Mouse (Mus musculus): Measurements from ENCODE around the gene Fbll1.
"Not testable (repeated sequence)": the region's sequence is repeated elsewhere in the genome, so short reads cannot be mapped to it uniquely, and the experiment has no call there.

Fbll1 gene

DNA sequence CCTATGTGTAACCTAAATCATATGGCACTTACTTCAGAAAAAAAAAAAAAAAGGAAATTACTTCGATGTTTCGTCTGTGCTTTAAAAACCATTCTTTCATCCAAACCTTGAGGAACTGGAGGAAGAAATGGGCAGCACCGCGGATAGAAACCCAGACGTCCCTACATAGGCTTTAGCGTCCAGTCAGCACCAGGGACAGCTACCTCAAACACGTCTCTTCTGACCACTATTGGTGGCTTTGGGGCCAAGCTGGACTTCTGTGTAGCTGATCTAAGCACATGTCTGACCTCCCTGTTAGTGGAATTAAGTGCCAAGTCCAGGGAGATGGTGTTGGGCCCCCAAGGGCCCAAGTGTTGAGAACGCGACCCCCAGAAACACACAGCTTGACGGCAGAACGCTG, at the start of gene Fbll1:
TSS of gene Fbll1 (minus strand) at position 11 of the 400 bp plus-strand sequence.
- DNase-seq (ENCODE audit: low read depth, low spot score) = no peak

DNA sequence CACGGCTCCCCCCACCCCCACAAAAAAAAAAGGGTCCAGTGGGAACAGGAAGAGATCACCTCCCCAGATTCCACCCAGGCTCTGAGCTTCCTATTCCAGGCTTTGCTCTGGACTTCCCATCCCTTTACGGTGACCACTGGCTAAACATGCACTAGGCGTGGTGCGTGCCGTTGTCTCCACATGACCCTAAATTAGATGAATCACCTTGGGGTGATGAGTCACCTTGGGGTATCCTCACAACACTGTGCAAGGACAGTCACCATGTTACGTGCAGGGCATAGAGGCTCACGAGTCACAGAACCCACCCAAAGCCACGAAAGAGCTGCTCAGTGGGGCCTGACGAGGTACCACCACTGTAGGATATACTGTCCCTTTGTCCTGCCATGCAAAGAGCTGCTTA, 45.6 kb upstream of the Fbll1 start:
- no peak for DNase-seq (ENCODE audit: low read depth, low spot score)

DNA sequence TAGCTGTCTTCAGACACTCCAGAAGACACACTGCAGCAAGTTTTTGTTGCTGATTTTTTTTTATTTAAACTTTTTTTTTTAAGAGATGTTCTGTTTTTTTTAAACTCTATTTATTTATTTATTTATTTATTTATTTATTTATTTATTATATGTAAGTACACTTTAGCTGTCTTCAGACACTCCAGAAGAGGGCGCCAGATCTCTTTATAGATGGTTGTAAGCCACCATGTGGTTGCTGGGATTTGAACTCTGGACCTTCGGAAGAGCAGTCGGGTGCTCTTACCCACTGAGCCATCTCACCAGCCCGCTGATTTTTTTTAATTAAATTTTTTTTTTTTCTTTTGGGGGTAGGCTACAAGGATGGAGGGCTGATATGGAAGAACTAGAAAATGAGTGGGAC, 43.9 kb upstream of the Fbll1 start:
- not testable (repeated sequence) for DNase-seq (ENCODE audit: low read depth, low spot score)

DNA sequence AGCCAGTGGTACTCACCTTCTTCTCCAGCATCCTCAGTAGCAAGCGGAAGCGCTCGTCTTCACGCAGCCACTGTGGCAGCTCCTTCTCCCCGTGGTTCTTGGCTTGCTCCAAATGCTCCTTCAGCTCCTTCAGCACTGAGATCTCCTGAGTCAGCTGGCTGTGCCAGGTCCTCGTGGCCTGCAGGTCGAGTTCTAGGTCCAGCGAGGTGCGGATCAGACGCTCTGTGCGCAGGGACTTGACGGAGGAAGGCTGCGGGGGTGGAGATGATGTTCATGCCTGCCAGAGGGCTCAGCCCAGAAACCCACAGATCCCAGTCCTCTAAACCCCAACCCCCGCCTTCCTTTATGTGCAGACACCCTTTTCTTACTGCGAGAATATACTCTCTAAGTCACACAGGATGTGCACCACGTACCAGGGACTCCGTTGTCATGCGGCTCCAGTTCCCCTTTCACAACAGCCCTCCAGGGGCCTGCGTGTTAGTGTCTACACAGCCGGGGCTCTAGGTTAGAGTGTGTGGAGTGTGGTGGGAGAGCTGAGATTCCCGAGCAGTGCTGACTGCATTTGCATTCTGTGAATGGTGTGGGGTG, 43.1 kb upstream of the Fbll1 start:
- DNase-seq (ENCODE audit: low read depth, low spot score) = no peak

DNA sequence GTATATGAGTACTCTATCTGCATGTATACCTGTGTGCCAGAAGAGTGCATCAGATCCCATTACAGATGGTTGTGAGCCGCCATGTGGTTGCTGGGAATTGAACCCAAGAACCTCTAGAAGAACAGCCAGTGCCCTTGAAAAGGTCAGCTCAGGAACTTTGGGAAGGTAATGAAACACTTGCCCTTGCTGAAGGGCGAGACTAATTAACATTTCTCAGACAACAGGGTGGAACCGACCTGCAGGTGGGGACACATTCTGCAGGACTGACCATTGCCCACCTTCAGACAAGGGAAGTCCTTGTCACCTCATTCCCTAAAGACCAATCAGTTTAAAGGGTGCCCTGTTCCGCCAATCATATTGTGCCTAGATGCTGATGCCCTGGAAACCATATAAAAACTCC, 42.1 kb upstream of the Fbll1 start:
- not testable (repeated sequence) for DNase-seq (ENCODE audit: low read depth, low spot score)

DNA sequence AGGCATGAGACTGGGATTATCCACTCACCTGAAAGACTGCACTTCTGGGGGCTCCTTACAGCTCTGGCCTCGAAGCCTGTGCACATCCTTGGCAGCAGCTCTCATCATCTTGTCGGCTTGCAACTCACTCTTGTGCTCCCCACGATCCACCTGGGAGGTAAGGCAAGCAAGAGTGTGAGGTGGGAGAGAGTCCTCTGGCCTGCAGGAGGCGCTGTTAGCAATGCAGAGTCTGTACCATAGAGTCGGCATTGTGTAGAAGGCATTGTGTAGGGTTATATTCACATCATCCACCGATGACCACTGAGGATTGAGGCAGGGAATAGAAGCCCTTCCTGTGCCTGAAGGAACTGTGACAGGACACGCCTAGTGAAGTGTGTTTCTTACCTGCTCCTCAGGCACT, 41.6 kb upstream of the Fbll1 start:
- DNase-seq (ENCODE audit: low read depth, low spot score) = no peak

DNA sequence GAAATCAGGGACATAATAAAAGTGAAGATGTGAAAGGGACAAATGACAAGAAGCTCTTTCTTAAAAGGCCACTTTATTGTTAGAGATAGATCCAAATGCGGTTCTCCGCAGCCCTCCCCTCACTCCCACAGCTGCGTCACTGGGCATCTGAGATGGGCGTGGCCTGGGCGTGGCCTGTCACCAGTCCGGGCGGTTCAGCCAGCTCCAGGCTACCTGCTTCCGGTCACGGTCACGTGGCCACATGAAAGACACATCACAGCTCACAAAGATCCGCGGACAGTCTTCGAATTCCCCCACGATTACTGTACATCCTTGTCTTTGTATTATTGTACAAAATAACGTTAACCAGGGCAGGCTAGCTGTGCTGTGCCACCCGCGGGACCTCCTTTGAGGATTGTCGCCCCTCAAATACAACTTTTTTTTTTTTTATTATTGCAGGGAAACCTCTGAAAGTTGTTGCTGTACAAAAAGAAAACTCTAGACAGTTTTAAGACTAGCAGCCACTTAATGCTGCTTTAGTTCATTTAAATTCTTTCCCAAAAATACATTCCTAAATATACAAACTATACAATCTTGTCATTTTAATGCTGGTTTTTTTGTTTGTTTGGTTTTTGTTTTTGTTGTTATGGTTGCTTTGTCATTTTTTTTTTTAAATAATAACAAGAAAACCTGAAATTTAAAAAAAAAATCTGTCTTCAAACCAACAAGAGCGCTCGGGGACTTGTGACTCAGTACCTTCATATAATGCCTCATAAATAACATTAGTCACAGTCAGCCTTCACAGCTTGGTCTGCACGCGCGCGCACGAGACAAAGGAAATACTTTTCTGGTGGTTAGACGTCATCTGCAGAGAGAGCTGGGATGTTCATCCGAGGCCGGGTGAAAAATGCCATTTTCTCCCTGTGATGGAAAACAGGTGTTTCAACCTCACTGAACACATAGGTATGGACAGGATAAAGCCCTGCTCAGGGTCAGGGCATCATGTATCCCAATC, 40.0 kb upstream of the Fbll1 start:
- no peak for DNase-seq (ENCODE audit: low read depth, low spot score)

DNA sequence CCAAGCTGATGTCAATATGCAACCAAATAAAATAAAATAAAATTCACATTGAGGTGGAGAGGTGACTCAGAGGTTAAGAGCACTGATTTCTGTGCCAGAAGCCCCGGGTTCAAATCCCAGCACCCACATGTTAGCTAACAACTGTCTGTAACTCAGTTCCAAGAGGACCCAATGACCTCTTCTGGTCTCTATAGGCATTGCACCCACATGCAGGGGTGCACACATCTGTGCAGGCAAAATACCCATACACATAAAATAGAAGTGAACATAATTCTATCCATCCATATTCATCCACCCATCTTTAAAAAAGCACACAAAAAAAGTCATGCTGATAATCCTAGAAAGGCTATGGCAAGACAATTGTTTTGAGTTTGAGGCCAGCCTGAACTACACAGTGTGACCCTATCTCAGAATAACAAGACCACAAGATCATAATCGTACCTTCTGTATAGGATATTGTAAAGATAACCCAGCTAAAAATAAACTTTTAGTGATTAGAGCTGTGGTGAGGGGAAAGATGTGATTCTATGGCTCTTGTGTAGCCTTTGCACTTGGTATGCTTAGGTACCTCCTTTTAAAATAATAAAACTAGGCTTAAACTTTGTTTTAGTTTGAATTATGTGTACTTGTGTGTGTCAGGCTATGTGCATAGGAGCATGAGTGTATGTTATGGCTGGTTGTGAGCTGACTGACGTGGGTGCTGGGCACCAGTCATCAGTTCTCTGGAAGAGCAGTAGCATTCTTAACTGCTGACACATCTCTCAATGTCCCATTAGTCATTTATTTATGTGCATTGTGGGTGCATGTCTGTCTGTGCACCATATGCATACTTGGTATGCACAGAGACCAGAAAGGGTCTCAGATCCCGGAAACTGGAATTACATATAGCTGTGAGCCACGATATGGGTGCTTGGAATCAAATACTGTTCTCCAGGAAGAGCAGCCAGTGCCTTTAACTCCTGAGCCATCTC, 38.8 kb upstream of the Fbll1 start:
- DNase-seq (ENCODE audit: low read depth, low spot score) = no peak

DNA sequence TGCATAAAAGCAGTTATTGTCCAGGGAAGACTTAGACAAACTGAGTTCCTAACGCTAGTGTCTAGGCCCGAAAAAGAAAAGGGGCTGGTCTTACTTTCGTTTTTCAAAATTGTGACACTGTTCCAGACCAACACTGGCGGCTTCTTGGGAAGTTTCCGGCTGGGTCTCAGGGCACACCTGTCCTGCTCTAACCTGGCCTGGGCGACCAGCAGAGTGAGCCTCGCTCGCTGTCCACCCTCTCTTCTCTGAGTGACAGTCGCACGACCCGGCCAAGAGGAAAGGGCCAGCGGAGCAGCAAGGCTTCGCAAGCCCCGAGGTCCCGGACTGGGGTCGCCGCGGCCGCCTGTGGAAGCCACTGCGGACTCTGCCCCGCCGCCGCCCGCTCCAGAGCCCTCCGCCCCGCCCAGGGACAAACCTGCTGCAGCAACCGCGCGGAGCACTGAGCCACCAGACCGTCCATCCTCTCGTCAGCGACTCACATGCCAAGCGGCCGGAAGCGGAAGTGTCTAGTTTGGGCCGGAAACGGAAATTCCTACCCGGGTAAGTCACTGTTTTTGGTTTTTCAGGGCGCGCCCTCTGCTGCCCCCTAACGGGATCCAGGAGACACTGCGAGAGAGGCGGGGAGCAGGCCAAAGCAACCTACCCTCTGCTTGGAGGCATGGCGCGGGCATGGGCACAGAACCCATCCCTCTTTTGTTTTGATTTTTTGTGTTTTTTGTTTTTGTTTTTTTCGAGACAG, 35.5 kb upstream of the Fbll1 start, which contains the start of gene Rars:
TSS of gene Rars (minus strand) at position 485 of the 739 bp plus-strand sequence.
- DNase-seq (ENCODE audit: low read depth, low spot score) = peak; percentile 81

DNA sequence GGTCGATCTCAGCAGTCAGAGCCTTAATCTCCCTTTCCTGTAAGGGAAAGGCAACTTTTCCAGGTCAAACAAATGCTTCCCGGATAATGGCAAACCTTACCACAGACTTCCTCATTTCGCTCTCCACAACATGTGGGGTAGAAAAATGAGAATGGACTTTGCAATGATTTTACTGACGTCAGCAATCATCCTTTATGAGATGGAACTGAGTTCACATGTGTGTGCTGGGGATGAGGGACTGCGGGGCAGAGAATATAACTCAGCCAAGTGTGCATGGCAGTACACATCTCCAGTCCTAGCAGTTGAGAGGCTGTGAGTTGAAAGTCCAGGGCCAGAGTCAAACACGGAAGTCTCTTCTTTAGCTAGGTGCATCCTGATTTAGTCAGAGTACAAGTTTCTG, 34.6 kb upstream of the Fbll1 start:
- DNase-seq (ENCODE audit: low read depth, low spot score) = no peak

DNA sequence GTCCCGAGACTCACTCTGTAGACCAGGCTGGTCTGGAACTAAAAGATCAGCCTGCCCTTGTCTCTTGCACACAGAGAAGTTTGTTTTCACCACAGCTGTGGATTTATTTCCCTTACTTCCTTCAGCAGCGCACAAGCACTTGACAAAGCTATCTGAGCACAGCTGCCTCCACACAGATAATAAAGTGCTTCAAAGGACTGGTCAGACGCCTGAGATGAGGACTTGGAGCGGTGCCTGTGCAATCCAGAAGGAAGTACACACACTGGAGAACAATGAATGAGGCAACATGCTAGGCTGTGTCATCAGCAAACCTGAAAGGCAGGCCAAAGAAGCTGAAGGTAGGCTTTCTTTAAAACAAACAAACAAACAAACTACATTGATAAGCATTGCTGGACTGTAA, 33.5 kb upstream of the Fbll1 start:
- no peak for DNase-seq (ENCODE audit: low read depth, low spot score)

DNA sequence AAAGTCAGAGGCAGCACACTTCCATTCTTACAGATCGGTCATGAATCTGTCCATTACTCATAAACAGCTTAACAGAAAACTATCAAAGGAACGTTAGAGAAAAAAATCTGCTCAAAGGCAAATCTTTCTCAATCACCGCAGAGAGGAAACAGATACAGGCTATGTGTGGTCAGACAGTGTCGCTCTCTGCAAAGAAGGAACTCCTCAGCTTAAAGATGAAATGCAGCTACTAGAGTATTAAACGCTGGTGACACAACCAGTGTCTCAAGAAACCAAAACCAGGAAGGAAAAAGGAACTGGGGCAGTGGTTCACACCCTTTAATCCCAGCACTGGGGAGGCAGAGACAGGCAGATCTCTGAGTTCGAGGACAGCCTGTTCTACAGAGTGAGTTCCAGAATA, 29.0 kb upstream of the Fbll1 start:
- DNase-seq (ENCODE audit: low read depth, low spot score) = no peak

DNA sequence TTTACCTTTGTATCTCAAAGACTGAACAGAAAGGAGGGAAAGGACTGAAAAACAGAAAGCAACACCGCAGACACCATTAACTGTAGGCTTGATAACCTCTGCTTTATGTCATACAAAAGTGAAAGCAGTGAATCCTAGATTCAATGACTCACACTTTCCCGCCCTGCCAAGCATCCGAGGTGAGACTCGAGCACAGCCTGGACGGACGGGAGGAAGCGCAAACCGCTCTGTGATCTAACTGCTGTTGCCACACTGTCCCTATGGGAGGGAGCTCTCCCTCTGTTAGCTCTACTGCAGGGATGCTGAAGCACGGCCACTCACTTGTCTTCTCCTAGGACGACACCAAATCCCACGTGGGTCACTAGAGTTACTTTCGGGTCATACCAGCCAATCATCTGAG, 17.6 kb upstream of the Fbll1 start:
- no peak for DNase-seq (ENCODE audit: low read depth, low spot score)

DNA sequence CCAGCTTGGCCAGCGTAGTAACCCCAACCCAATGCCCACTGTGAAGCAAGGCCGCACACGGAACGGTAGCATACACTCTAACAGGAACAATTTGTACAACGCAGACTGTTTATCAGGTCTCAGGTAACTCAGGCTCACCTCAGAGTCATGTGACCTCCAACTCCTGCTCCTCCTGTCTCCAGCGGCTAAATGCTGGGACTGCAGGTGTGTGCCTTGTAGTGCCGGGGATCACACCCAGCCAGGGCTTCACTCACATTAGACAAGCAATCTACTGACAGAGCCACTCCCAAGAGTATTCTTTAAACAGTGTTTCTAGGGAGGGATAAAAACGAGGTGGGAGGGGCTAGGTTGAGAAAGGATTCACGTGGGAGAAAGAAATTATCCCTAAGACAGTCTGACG, 12.8 kb upstream of the Fbll1 start:
- DNase-seq (ENCODE audit: low read depth, low spot score) = no peak

DNA sequence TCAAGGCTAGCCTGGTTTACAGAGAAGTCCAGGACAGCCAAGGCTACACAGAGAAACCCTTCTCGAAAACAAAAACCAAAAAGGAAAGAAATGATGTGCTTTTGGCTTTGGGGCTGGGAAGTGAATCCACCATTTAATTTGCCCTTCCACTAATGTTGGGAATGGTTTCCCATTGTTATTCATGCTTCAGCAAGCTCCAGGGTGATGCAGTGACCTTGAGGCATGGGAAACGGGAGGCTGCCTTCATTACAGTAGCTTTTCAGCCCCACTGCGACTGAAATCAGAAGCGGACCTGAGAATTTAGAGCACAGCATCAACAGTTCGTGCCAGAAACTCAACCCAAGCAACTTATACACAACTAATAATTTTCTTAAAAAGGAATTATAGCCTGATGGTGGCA, 2.6 kb upstream of the Fbll1 start:
- no peak for DNase-seq (ENCODE audit: low read depth, low spot score)

DNA sequence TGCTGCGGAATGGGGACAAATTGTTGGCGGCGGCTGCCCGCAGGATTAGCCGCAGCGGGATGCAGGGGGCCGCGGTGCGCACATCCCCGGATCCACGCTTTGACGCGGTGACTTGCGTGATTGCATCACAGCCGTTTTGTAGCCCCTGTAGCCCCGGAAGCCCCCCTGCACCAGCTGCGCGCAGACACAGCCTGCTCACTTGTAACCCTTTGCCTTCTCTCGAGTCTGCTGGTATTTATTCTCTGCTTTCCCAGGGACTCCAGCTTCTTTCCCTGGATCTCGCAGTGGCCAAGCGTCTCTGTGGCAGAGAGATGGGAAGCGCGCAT, 226 bp downstream of the Fbll1 start:
- peak; percentile 78 for DNase-seq (ENCODE audit: low read depth, low spot score)

DNA sequence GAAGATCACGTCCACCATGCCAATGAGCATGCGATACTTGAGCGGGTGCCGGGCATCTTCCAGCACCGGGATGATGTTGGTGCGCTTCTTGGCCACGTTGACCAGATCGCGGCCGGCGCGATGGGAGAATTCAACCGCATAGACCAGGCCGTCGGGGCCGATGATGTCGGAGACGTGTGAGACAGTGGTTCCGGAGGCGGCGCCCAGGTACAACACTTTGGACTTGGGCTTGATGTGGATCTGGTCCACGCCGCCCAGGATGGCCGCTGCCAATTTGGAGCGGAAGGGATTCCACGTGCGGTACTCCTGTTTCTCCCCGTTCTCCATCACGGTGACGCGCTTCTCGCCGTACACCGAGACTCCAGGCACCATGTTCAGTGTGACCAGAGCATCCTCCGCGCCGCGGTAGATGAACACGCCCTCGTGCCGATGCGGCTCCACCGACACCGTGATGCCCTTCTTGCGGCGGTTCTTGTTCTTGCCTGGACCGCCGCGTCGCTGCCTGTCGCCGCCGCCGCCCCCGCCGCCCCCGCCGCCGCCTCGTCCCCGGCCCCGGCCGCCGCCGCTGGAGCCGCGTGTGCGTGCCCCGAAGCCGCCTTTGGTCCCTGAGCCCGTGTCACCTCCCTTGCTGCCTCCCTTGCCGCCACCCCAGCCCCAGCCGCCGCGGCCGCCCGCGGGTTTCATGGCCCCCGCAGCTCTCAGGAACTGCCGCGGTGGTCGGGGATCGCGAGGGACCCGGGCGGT, 761 bp downstream of the Fbll1 start:
- DNase-seq (ENCODE audit: low read depth, low spot score) = no peak

DNA sequence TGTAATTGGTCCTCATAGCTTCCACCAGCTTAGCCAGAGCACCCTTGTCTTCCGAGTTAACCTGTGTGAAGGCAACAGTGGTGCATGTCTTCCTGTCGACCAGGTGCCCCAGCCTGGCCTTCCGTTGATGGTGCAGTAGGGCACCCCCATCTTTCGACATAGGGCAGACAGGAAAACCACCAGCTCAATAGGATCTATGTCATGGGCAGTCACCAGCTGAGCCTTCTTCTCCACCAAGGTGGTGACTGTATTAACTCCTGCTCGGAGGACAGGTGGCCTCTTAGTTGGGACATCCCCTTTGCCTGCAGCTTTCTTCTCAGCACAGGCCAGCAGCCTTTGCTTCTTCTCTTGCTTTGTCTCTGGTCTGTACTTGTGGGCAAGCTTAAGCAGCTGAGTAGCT, 5.9 kb downstream of the Fbll1 start:
- DNase-seq (ENCODE audit: low read depth, low spot score) = not testable (repeated sequence)

DNA sequence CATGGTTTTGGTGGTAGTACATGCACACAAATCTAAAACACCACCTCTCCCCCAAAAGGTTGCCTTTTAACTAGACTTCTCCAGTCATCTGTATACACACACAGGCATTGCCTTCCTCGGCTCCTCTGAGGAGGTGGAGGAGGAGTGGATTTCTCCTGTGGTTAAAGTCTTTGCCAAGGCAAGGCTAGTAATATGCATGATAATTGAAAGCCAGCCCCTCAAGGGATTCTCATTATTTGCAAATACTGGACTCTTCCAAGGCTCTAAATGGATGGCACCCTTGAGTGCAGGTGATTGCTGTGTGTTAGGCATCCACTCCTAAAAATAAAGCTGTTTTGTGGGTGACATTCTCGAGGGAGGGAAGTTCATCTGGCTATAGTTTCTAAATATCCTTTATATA, 10.2 kb downstream of the Fbll1 start:
- DNase-seq (ENCODE audit: low read depth, low spot score) = no peak

DNA sequence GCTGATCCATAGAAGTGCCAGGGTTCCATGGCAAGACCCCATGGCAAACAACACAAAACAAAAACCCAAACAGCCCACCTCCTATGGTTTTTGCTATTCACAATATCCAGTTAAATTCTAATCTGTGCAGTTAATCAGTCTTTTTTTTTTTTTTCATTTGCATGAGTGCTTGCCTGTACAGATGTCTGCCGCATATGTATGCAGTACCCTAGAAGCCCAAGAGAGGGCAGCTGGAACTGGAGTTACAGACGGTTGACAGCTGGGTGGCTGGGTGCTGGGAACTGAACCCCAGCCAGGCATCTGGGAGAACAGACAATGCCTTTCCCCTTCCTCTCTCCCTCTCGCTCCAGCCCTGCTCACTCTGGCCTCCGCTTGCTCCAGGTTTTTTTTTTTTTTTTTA, 14.1 kb downstream of the Fbll1 start:
- DNase-seq (ENCODE audit: low read depth, low spot score) = no peak

DNA sequence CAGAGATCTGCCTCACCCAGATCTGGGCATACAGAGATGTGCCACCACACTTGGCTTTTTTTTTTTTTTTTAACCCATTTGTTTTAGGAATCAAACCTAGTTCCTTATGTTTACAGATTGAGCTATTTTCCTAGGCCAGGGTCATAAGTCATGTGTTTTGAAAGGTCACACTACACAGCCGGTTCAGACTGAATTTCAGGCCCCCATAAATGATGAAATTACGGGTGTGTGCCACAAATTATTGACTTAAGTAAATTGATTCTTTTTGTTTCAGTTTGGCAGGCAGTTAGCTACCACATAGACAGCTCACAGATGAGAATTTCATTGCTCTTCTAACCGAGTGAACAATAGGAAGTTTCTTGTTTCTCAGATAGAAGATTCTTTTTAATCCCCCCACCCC, 14.7 kb downstream of the Fbll1 start:
- DNase-seq (ENCODE audit: low read depth, low spot score) = no peak
